Mouse (Mus musculus): Measurements from ENCODE around the gene Ccdc3. TPM values are rescaled to one million over a fixed set of nuclear protein-coding genes. Genes with fewer than 3 reads are reported as not detected.

The Ccdc3 gene
- polyA plus RNA-seq, 1 experiment from 2014 or later, result 4.6 TPM

DNA sequence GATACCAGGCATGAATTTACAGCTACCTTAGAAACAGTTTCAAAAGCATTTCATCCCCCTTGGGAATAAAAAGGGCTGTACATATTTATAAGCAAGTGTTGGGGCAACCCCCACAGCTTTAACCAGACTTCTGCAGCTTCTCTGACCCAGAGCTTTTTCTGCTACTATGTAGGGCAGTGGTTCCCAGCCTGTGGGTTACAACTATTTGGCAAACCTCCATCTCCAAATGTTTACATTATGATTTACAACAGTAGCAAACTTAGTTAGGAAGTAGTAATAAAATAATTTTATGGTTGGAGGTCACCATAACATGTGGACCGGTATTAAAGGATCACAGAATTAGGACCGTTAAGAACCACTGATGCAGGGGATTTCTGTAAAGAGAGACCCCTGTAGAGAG lies 130.4 kb downstream of the Ccdc3 start:
- Histone ChIP-seq H3K4me1 (ENCODE audit: control insufficient read depth, insufficient read depth, low read length) (peaks cover 5% of the 10 kb centered on the region; the same call in 1 of the 2 replicates), H3K9me3 (ENCODE audit: control insufficient read depth, low read length) (no peaks in the 10 kb centered on the region), H3K9ac (ENCODE audit: low read depth, low read length) (no peak overlapping the region), H3K4me2 (ENCODE audit: low read depth, low read length) (no peak overlapping the region), H3K27me3 (replicated peaks; ENCODE audit: control insufficient read depth, insufficient read depth, low read length) (no peaks in the 10 kb centered on the region), H3K4me3 (ENCODE audit: low read length) (no peak overlapping the region), H3K36me3 (ENCODE audit: control insufficient read depth, insufficient read depth, low read length) (no peaks in the 10 kb centered on the region), H3K27ac (ENCODE audit: low read length) (no peak overlapping the region)
- ATAC-seq, result no peak
- WGBS, result 11% methylated on average over 2 of the region's 2 CpGs

Other genes starting within 250 kb of the Ccdc3 start
- gene Phyh, start 218.8 kb upstream of the Ccdc3 start, polyA plus RNA-seq (2015; fragmentation: Nextera tagmentation; extraction: Ambion mirVana), result 102 and 112 TPM in 2 replicates
- not detected in 2 replicates for gene Ucma, start 161.7 kb upstream of the Ccdc3 start, polyA plus RNA-seq (2015; fragmentation: Nextera tagmentation; extraction: Ambion mirVana)
- gene Mcm10, start 125.0 kb upstream of the Ccdc3 start, polyA plus RNA-seq (2015; fragmentation: Nextera tagmentation; extraction: Ambion mirVana), result 28.4 and 30.0 TPM in 2 replicates
- 28.7 and 36.9 TPM in 2 replicates for gene Optn, start 73.7 kb upstream of the Ccdc3 start, polyA plus RNA-seq (2015; fragmentation: Nextera tagmentation; extraction: Ambion mirVana)

All from intestine, embryonic 16.5 days (tissue).